Mouse (Mus musculus) testis, adult 2 months (tissue): Measurements from ENCODE around the gene Gm20388. TPM values are rescaled to one million over a fixed set of nuclear protein-coding genes. Genes with fewer than 3 reads are reported as not detected.

Source experiments
- H3K27ac ChIP-seq: fragments of 200-500 bp; 2 replicates; pipeline ENCODE4 v1.5.1; 2012; ENCODE audit warnings: low read depth, low read length; ENCODE audit not compliant: control insufficient read depth, insufficient read depth
- H3K27me3 ChIP-seq: fragments of 200-500 bp; 2 replicates; pipeline ENCODE4 v1.6.1; 2012; ENCODE audit warnings: mild to moderate bottlenecking, low read length, moderate library complexity; ENCODE audit not compliant: control insufficient read depth, insufficient read depth
- H3K36me3 ChIP-seq: fragments of 200-500 bp; 2 replicates; pipeline ENCODE4 v1.6.1; 2012; ENCODE audit warnings: mild to moderate bottlenecking, low read length; ENCODE audit not compliant: control insufficient read depth, insufficient read depth
- H3K4me1 ChIP-seq: fragments of 200-500 bp; 2 replicates; pipeline ENCODE4 v1.6.1; 2012; ENCODE audit warnings: low read length; ENCODE audit not compliant: control insufficient read depth, insufficient read depth
- H3K4me3 ChIP-seq: fragments of 200-500 bp; 2 replicates; pipeline ENCODE4 v1.5.1; 2012; ENCODE audit warnings: low read depth, mild to moderate bottlenecking, low read length, moderate library complexity, mixed read lengths; ENCODE audit not compliant: control insufficient read depth
- CTCF ChIP-seq: fragments of 200-500 bp; IDR thresholded peaks from 2 replicates; pipeline ENCODE4 v1.5.1; 2012; ENCODE audit warnings: low read depth, mild to moderate bottlenecking, inconsistent platforms, low read length, moderate library complexity; ENCODE audit not compliant: control insufficient read depth, insufficient read depth, insufficient replicate concordance
- POLR2A ChIP-seq: fragments of 200-500 bp; IDR thresholded peaks from 2 replicates; pipeline ENCODE4 v1.6.1; 2012; ENCODE audit warnings: low read depth, mild to moderate bottlenecking, inconsistent platforms, low read length, moderate library complexity; ENCODE audit not compliant: control insufficient read depth
- polyA plus RNA-seq: library from polyadenylated mRNA; depleted of rRNA; stranded (reverse); fragments of >200 nt; gene quantifications from 2 replicates; pipeline ENCODE4 v1.2.3, GENCODE M21; 2012

Gm20388 gene
- polyA plus RNA-seq, 1 experiment: 5.6 TPM

GRCm38 (mm10) chr8:121115136-121115535 lies 1204.5 kb downstream of the Gm20388 start:
- TF ChIP-seq POLR2A: no peak
- TF ChIP-seq CTCF: no peak
- H3K36me3 ChIP-seq: no peaks in the 10 kb centered on the region
- H3K27ac ChIP-seq: no peak overlapping the region
- H3K4me3 ChIP-seq: no peak overlapping the region
- H3K27me3 ChIP-seq: peaks cover 6% of the 10 kb centered on the region
- peaks cover 10% of the 10 kb centered on the region for H3K4me1 ChIP-seq

DNA sequence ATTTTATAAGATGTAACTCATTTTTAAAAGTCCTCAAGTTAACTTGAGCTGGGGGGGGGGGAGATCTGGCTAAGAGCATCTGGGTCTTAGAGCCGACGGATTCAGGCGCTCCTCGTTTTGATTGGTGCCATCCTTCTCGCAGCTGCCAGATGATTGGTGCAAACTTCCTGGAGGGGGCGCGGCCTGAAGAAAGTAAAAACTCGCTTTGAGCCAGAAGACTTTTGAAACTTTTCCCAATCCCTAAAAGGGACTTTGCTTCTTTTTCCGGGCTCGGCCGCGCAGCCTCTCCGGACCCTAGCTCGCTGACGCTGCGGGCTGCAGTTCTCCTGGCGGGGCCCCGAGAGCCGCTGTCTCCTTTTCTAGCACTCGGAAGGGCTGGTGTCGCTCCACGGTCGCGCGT lies 1205.3 kb downstream of the Gm20388 start, which contains the start of gene Foxc2:
Gene Foxc2 (plus strand): TSS at position 224 of the 400 bp plus-strand sequence.
- no peak for TF ChIP-seq CTCF
- TF ChIP-seq POLR2A: no peak
- Histone ChIP-seq H3K4me3 (peak within 1 kb of the TSS; percentile 19), H3K27ac (no peak within 1 kb of the TSS), H3K4me1 (peaks cover 10% of the 10 kb centered on the region), H3K27me3 (peaks cover 6% of the 10 kb centered on the region), H3K36me3 (no peaks in the 10 kb centered on the region)

DNA sequence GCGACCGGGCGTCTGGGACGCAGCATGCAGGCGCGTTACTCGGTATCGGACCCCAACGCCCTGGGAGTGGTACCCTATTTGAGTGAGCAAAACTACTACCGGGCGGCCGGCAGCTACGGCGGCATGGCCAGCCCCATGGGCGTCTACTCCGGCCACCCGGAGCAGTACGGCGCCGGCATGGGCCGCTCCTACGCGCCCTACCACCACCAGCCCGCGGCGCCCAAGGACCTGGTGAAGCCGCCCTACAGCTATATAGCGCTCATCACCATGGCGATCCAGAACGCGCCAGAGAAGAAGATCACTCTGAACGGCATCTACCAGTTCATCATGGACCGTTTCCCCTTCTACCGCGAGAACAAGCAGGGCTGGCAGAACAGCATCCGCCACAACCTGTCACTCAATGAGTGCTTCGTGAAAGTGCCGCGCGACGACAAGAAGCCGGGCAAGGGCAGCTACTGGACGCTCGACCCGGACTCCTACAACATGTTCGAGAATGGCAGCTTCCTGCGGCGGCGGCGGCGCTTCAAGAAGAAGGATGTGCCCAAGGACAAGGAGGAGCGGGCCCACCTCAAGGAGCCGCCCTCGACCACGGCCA lies 1206.0 kb downstream of the Gm20388 start:
- H3K4me1 ChIP-seq: peaks cover 10% of the 10 kb centered on the region
- no peak overlapping the region for H3K27ac ChIP-seq
- peak overlapping the region; percentile 19 for H3K4me3 ChIP-seq
- no peaks in the 10 kb centered on the region for H3K36me3 ChIP-seq
- TF ChIP-seq POLR2A: no peak
- no peak for TF ChIP-seq CTCF
- peaks cover 6% of the 10 kb centered on the region for H3K27me3 ChIP-seq

GRCm38 (mm10) chr8:121117186-121117651 lies 1206.6 kb downstream of the Gm20388 start:
- H3K27ac ChIP-seq: no peak overlapping the region
- peaks cover 10% of the 10 kb centered on the region for H3K4me1 ChIP-seq
- no peaks in the 10 kb centered on the region for H3K36me3 ChIP-seq
- no peak for TF ChIP-seq CTCF
- TF ChIP-seq POLR2A: no peak
- H3K27me3 ChIP-seq: peaks cover 6% of the 10 kb centered on the region
- H3K4me3 ChIP-seq: peak overlapping the region; percentile 8; the same call in 1 of the 2 replicates

- H3K27me3 ChIP-seq: peaks cover 6% of the 10 kb centered on the region
- H3K4me3 ChIP-seq: peak overlapping the region; percentile 2; the same call in 1 of the 2 replicates
- H3K36me3 ChIP-seq: no peaks in the 10 kb centered on the region
- H3K4me1 ChIP-seq: peaks cover 10% of the 10 kb centered on the region
- TF ChIP-seq POLR2A (no peak), CTCF (no peak)
- no peak overlapping the region for H3K27ac ChIP-seq
These were observed 1207.3 kb downstream of the Gm20388 start for GRCm38 (mm10) chr8:121117906-121118305.

- Histone ChIP-seq H3K27ac (no peak overlapping the region), H3K27me3 (peaks cover 6% of the 10 kb centered on the region), H3K36me3 (no peaks in the 10 kb centered on the region), H3K4me1 (peaks cover 10% of the 10 kb centered on the region), H3K4me3 (no peak overlapping the region)
- TF ChIP-seq CTCF (no peak), POLR2A (no peak)
These were observed 1208.2 kb downstream of the Gm20388 start for GRCm38 (mm10) chr8:121118634-121119420.
